Mouse (Mus musculus) limb, embryonic 11.5 days (tissue): ENCODE measurements at regions not wholly inside any gene's neighbourhood (a gene's known extent, or its start where the extent isn't known, plus 50 kb on each side); places are given as distances from the start of the nearest gene placed in this dataset. TPM values are rescaled to one million over a fixed set of nuclear protein-coding genes. Genes with fewer than 3 reads are reported as not detected.

Experiments
- microRNA-seq: library from miRNA; unstranded; fragments of <30 nt; microRNA quantifications from one replicate; pipeline ENCODE4, GENCODE M21; 2016

Small RNA genes lying in the stretch of these regions (microRNA-seq; reads per million reads assigned to microRNA genes)
- gene Mir133a-2 (not detected), gene Mir1a-1 (not detected)
